Mouse (Mus musculus): ENCODE measurements around the gene Aaas.

DNA sequence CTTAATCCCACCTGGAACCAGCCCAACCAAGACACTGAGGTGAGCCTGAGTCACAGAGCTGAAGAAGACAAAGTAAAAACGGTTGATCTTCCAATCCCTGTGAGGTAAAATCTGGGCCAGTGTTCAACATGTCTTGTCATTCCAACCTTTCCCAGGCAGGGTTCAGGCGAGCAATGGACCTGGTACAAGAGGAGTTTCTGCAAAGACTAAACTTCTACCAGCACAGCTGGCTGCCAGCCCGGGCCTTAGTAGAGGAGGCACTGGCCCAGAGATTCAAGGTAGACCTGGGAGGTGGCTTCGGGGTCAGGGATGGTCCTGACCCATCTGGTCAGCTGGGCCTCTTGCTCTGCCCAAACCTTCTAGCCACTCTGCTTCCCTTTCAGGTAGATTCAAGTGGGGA is 13.6 kb downstream of the Aaas start:
- TF ChIP-seq POLR2A (IDR thresholded peaks at IDR 0.05; ENCODE audit: low read depth, low read length) (no peak), CTCF (IDR thresholded peaks at IDR 0.05; ENCODE audit: borderline replicate concordance, insufficient read depth, low read length) (no peak)
